Mouse (Mus musculus): ENCODE measurements around the gene 4931409K22Rik. TPM values are rescaled to one million over a fixed set of nuclear protein-coding genes. Genes with fewer than 3 reads are reported as not detected.

Gene 4931409K22Rik
- total RNA-seq (2014; rRNA removed) = not detected in 2 replicates
- 0.11 TPM in 1 of 2 replicates, not detected in the other for polyA plus RNA-seq (2015; fragmentation: Nextera tagmentation; extraction: Ambion mirVana)

- 80% methylated on average over 2 of the region's 2 CpGs for WGBS
- H3K9me3 ChIP-seq (ENCODE audit: low read length) = no peaks in the 10 kb centered on the region
- no peak for TF ChIP-seq CTCF (IDR thresholded peaks at IDR 0.05; ENCODE audit: low read depth)
- no peak within 1 kb of the TSS for H3K27ac ChIP-seq (ENCODE audit: low read depth, low read length)
- H3K27me3 ChIP-seq (ENCODE audit: insufficient read depth, low read length) = no peaks in the 10 kb centered on the region
- H3K36me3 ChIP-seq (ENCODE audit: insufficient read depth) = no peaks in the 10 kb centered on the region
- H3K4me3 ChIP-seq (ENCODE audit: low read depth, low read length) = no peak within 1 kb of the TSS
- DNase-seq (no peak), ATAC-seq (no peak)
- 0 out of 2 replicates have a peak, but pooled peaks cover under 1% of the 10 kb centered on the region for H3K4me1 ChIP-seq (ENCODE audit: insufficient read depth)
- no peak within 1 kb of the TSS for H3K9ac ChIP-seq
- H3K4me2 ChIP-seq (ENCODE audit: low read depth) = no peak within 1 kb of the TSS
These were observed at the start of gene 4931409K22Rik for GRCm38 (mm10) chr5:24556709-24557108. TSS of gene 4931409K22Rik (minus strand) at chr5:24556809.

- H3K9me3 ChIP-seq (ENCODE audit: low read length) = no peaks in the 10 kb centered on the region
- no peaks in the 10 kb centered on the region for H3K27me3 ChIP-seq (ENCODE audit: insufficient read depth, low read length)
- H3K27ac ChIP-seq (ENCODE audit: low read depth, low read length) = peak overlapping the region; percentile 91
- DNase-seq = peak; percentile 52
- H3K9ac ChIP-seq = peak overlapping the region; percentile 63
- H3K4me1 ChIP-seq (ENCODE audit: insufficient read depth) = peaks cover 33% of the 10 kb centered on the region
- no peak for ATAC-seq
- H3K4me2 ChIP-seq (ENCODE audit: low read depth) = peak overlapping the region; percentile 59
- H3K36me3 ChIP-seq (ENCODE audit: insufficient read depth) = peaks cover 4% of the 10 kb centered on the region; the same call in 1 of the 2 replicates
- H3K4me3 ChIP-seq (ENCODE audit: low read depth, low read length) = no peak overlapping the region
- TF ChIP-seq CTCF (IDR thresholded peaks at IDR 0.05; ENCODE audit: low read depth) = no peak; the same call in 1 of the 2 replicates
- 11% methylated on average over 14 of the region's 14 CpGs for WGBS
These were observed 49.5 kb upstream of the 4931409K22Rik start for GRCm38 (mm10) chr5:24605980-24606665.

- peaks cover 35% of the 10 kb centered on the region for H3K4me1 ChIP-seq (ENCODE audit: insufficient read depth)
- peaks cover 4% of the 10 kb centered on the region; the same call in 1 of the 2 replicates for H3K36me3 ChIP-seq (ENCODE audit: insufficient read depth)
- ATAC-seq = no peak
- peak overlapping the region; percentile 51 for H3K4me3 ChIP-seq (ENCODE audit: low read depth, low read length)
- no peaks in the 10 kb centered on the region for H3K9me3 ChIP-seq (ENCODE audit: low read length)
- peak; percentile 58 for DNase-seq
- 5% methylated on average over 6 of the region's 6 CpGs for WGBS
- peak overlapping the region; percentile 63 for H3K9ac ChIP-seq
- peak overlapping the region; percentile 59 for H3K4me2 ChIP-seq (ENCODE audit: low read depth)
- TF ChIP-seq CTCF (IDR thresholded peaks at IDR 0.05; ENCODE audit: low read depth) = no peak
- peak overlapping the region; percentile 91 for H3K27ac ChIP-seq (ENCODE audit: low read depth, low read length)
- no peaks in the 10 kb centered on the region for H3K27me3 ChIP-seq (ENCODE audit: insufficient read depth, low read length)
These were observed 48.8 kb upstream of the 4931409K22Rik start for GRCm38 (mm10) chr5:24605321-24605979.

- Histone ChIP-seq H3K9ac (peak overlapping the region; percentile 63), H3K4me2 (ENCODE audit: low read depth) (peak overlapping the region; percentile 59), H3K27me3 (ENCODE audit: insufficient read depth, low read length) (no peaks in the 10 kb centered on the region), H3K36me3 (ENCODE audit: insufficient read depth) (peaks cover 4% of the 10 kb centered on the region; the same call in 1 of the 2 replicates), H3K4me3 (ENCODE audit: low read depth, low read length) (peak overlapping the region; percentile 51), H3K27ac (ENCODE audit: low read depth, low read length) (peak overlapping the region; percentile 91), H3K4me1 (ENCODE audit: insufficient read depth) (peaks cover 35% of the 10 kb centered on the region), H3K9me3 (ENCODE audit: low read length) (no peaks in the 10 kb centered on the region)
- DNase-seq = peak; percentile 86
- ATAC-seq = peak; percentile 79
- no peak; the same call in 1 of the 2 replicates for TF ChIP-seq CTCF (IDR thresholded peaks at IDR 0.05; ENCODE audit: low read depth)
- WGBS = under 1% methylated on average over 45 of the region's 46 CpGs
These were observed 48.1 kb upstream of the 4931409K22Rik start for GRCm38 (mm10) chr5:24604656-24605100.

GRCm38 (mm10) chr5:24604080-24604655, 47.6 kb upstream of the 4931409K22Rik start:
- Histone ChIP-seq H3K9me3 (ENCODE audit: low read length) (no peaks in the 10 kb centered on the region), H3K4me2 (ENCODE audit: low read depth) (peak overlapping the region; percentile 59), H3K4me3 (ENCODE audit: low read depth, low read length) (peak overlapping the region; percentile 51), H3K36me3 (ENCODE audit: insufficient read depth) (no peaks in the 10 kb centered on the region; the same call in 1 of the 2 replicates), H3K9ac (peak overlapping the region; percentile 63), H3K27me3 (ENCODE audit: insufficient read depth, low read length) (no peaks in the 10 kb centered on the region), H3K27ac (ENCODE audit: low read depth, low read length) (peak overlapping the region; percentile 91), H3K4me1 (ENCODE audit: insufficient read depth) (peaks cover 38% of the 10 kb centered on the region)
- ATAC-seq (peak; percentile 3), DNase-seq (no peak)
- WGBS = 14% methylated on average over 12 of the region's 12 CpGs
- no peak for TF ChIP-seq CTCF (IDR thresholded peaks at IDR 0.05; ENCODE audit: low read depth)

GRCm38 (mm10) chr5:24603431-24604010, 46.9 kb upstream of the 4931409K22Rik start:
- peak overlapping the region; percentile 68 for H3K9ac ChIP-seq

More at GRCm38 (mm10) chr5:24603431-24604010, 46.9 kb upstream of the 4931409K22Rik start:
- H3K27ac ChIP-seq (ENCODE audit: low read depth, low read length) = peak overlapping the region; percentile 95
- no peak for TF ChIP-seq CTCF (IDR thresholded peaks at IDR 0.05; ENCODE audit: low read depth)
- H3K4me3 ChIP-seq (ENCODE audit: low read depth, low read length) = peak overlapping the region; percentile 49; the same call in 1 of the 2 replicates
- no peak for DNase-seq
- WGBS = 64% methylated on average over 8 of the region's 8 CpGs
- peaks cover 41% of the 10 kb centered on the region for H3K4me1 ChIP-seq (ENCODE audit: insufficient read depth)
- no peak for ATAC-seq
- H3K27me3 ChIP-seq (ENCODE audit: insufficient read depth, low read length) = no peaks in the 10 kb centered on the region
- H3K9me3 ChIP-seq (ENCODE audit: low read length) = no peaks in the 10 kb centered on the region
- no peaks in the 10 kb centered on the region for H3K36me3 ChIP-seq (ENCODE audit: insufficient read depth)
- peak overlapping the region; percentile 98 for H3K4me2 ChIP-seq (ENCODE audit: low read depth)

Data from forebrain, postnatal 0 days (tissue).